Mouse (Mus musculus) thymus, adult 2 months (tissue): ENCODE data around the gene Tceal9. TPM values are rescaled to one million over a fixed set of nuclear protein-coding genes. Genes with fewer than 3 reads are reported as not detected.

Source experiments
- DNase-seq: peaks from one replicate; pipeline ENCODE4 v3.0.0; 2021
- H3K27ac ChIP-seq: fragments of 200-500 bp; 2 replicates; pipeline ENCODE4 v1.5.1; 2012; ENCODE audit warnings: low read length, control low read depth; ENCODE audit not compliant: control insufficient read depth, insufficient read depth
- H3K27me3 ChIP-seq: fragments of 200-500 bp; 2 replicates; pipeline ENCODE4 v1.6.1; 2012; ENCODE audit warnings: mild to moderate bottlenecking, low read length, moderate library complexity, mixed read lengths; ENCODE audit not compliant: control insufficient read depth, insufficient read depth
- H3K36me3 ChIP-seq: fragments of 200-500 bp; 2 replicates; pipeline ENCODE4 v1.6.1; 2012; ENCODE audit warnings: mild to moderate bottlenecking, low read length, moderate library complexity; ENCODE audit not compliant: control insufficient read depth, insufficient read depth
- H3K4me1 ChIP-seq: fragments of 200-500 bp; replicated peaks from 2 replicates; pipeline ENCODE4 v1.6.1; 2012; ENCODE audit warnings: low read length; ENCODE audit not compliant: control insufficient read depth, insufficient read depth
- H3K4me3 ChIP-seq: fragments of 200-500 bp; 2 replicates; pipeline ENCODE4 v1.5.1; 2012; ENCODE audit warnings: mild to moderate bottlenecking, low read length, control low read depth, moderate library complexity; ENCODE audit not compliant: control insufficient read depth, insufficient read depth
- CTCF ChIP-seq: fragments of 200-500 bp; IDR thresholded peaks from 2 replicates; pipeline ENCODE4 v1.5.1; 2012; ENCODE audit warnings: mild to moderate bottlenecking, control low read depth, low read length, moderate library complexity, borderline replicate concordance; ENCODE audit not compliant: control insufficient read depth, poor library complexity, insufficient read depth; ENCODE audit errors: extremely low read depth
- POLR2A ChIP-seq: fragments of 200-500 bp; IDR thresholded peaks from 2 replicates; pipeline ENCODE4 v1.6.1; 2012; ENCODE audit warnings: mild to moderate bottlenecking, low read length, control low read depth, moderate library complexity; ENCODE audit not compliant: control insufficient read depth, poor library complexity, insufficient read depth; ENCODE audit errors: extremely low read depth
- WGBS: fragments of 180-500 bp; shearing (Covaris S2); methylation state at CpG from one replicate; pipeline ENCODE4 v1.1.7; 2018; 5-methylcytosine and 5-hydroxymethylcytosine counted together
- polyA plus RNA-seq: library from polyadenylated mRNA; depleted of rRNA; stranded (reverse); fragments of >200 nt; gene quantifications from 2 replicates; pipeline ENCODE4 v1.2.3, GENCODE M21; 2012; rRNA removed

Tceal9 gene
- polyA plus RNA-seq, 1 experiment: 7.7 TPM

- WGBS: 61% methylated on average over 3 of the region's 3 CpGs
- no peak overlapping the region for H3K4me3 ChIP-seq
- 0 out of 2 replicates have a peak, but pooled peaks cover 2% of the 10 kb centered on the region for H3K4me1 ChIP-seq
- no peaks in the 10 kb centered on the region for H3K36me3 ChIP-seq
- no peak overlapping the region for H3K27ac ChIP-seq
- TF ChIP-seq CTCF: no peak
- no peak for TF ChIP-seq POLR2A
- no peak for DNase-seq
- H3K27me3 ChIP-seq: no peaks in the 10 kb centered on the region
Observed at GRCm38 (mm10) chrX:136274542-136274941, 29.7 kb downstream of the Tceal9 start.

- Histone ChIP-seq H3K4me3 (no peak overlapping the region), H3K27me3 (no peaks in the 10 kb centered on the region), H3K27ac (no peak overlapping the region), H3K4me1 (0 out of 2 replicates have a peak, but pooled peaks cover 2% of the 10 kb centered on the region), H3K36me3 (no peaks in the 10 kb centered on the region)
- DNase-seq: no peak
- 79% methylated on average over 3 of the region's 3 CpGs for WGBS
- TF ChIP-seq POLR2A (no peak), CTCF (no peak)
Observed at GRCm38 (mm10) chrX:136275386-136275785, 30.5 kb downstream of the Tceal9 start.

- Histone ChIP-seq H3K36me3 (no peaks in the 10 kb centered on the region), H3K27me3 (no peaks in the 10 kb centered on the region), H3K27ac (no peak overlapping the region), H3K4me1 (no peaks in the 10 kb centered on the region), H3K4me3 (no peak overlapping the region)
- TF ChIP-seq POLR2A: no peak
- TF ChIP-seq CTCF: no peak
- no peak for DNase-seq
- WGBS: 94% methylated on average over 7 of the region's 7 CpGs
Observed at GRCm38 (mm10) chrX:136277577-136277976, 32.7 kb downstream of the Tceal9 start.

- no peak for DNase-seq
- Histone ChIP-seq H3K4me1 (no peaks in the 10 kb centered on the region), H3K36me3 (no peaks in the 10 kb centered on the region), H3K4me3 (no peak overlapping the region), H3K27me3 (no peaks in the 10 kb centered on the region), H3K27ac (no peak overlapping the region)
- TF ChIP-seq POLR2A (no peak), CTCF (no peak)
Observed at GRCm38 (mm10) chrX:136278401-136278800, 33.5 kb downstream of the Tceal9 start.

GRCm38 (mm10) chrX:136279410-136279809, 34.5 kb downstream of the Tceal9 start:
- 97% methylated on average over 5 of the region's 5 CpGs for WGBS
- Histone ChIP-seq H3K36me3 (no peaks in the 10 kb centered on the region), H3K4me3 (no peak overlapping the region), H3K27me3 (no peaks in the 10 kb centered on the region), H3K4me1 (no peaks in the 10 kb centered on the region), H3K27ac (no peak overlapping the region)
- no peak for DNase-seq
- TF ChIP-seq CTCF: no peak
- TF ChIP-seq POLR2A: no peak

- no peaks in the 10 kb centered on the region for H3K27me3 ChIP-seq
- H3K4me3 ChIP-seq: no peak overlapping the region
- DNase-seq: no peak
- H3K36me3 ChIP-seq: no peaks in the 10 kb centered on the region
- H3K27ac ChIP-seq: no peak overlapping the region
- TF ChIP-seq CTCF (no peak), POLR2A (no peak)
- 56% methylated on average over 8 of the region's 8 CpGs for WGBS
- no peaks in the 10 kb centered on the region for H3K4me1 ChIP-seq
Observed at GRCm38 (mm10) chrX:136290817-136291281, 46.0 kb downstream of the Tceal9 start.

Other genes with a start within 250 kb of the Tceal9 start
- gene Arxes1, start 211.7 kb upstream of the Tceal9 start, polyA plus RNA-seq: 0.35 and 0.71 TPM in 2 replicates
- 0.64 and 1.1 TPM in 2 replicates for gene Bex2, start 176.8 kb upstream of the Tceal9 start, polyA plus RNA-seq
- 0.03 TPM in 1 of 2 replicates, not detected in the other for gene Nxf3, start 159.8 kb upstream of the Tceal9 start, polyA plus RNA-seq
- not detected in 2 replicates for gene Bex4, start 106.1 kb upstream of the Tceal9 start, polyA plus RNA-seq
- 0.96 and 1.2 TPM in 2 replicates for gene Tceal8, start 72.7 kb upstream of the Tceal9 start, polyA plus RNA-seq
- 0.12 TPM in 1 of 2 replicates, not detected in the other for gene Tceal5, start 41.2 kb upstream of the Tceal9 start, polyA plus RNA-seq
- gene Tceal7, start 30.3 kb upstream of the Tceal9 start, polyA plus RNA-seq: not detected in 2 replicates
- gene Bex1, start 29.6 kb upstream of the Tceal9 start, polyA plus RNA-seq: 1.5 and 2.1 TPM in 2 replicates
- 46.3 and 55.0 TPM in 2 replicates for gene Bex3, start 25.2 kb downstream of the Tceal9 start, polyA plus RNA-seq